Comparison of ENCODE assay signal across 28 mouse cellular contexts in genomic region chr19:41387262-41387661, GRCm38 (mm10).
"Had no signal": no experiment of that assay in that cellular context is flagged by ENCODE, and none has a peak within 500 bp of the region (broad histone marks: within the 10 kb centered on the region; RNA-seq: fewer than 3 reads in every experiment).

No protein-coding gene starts in this region.

- H3K9me3 ChIP-seq: embryonic facial prominence, embryonic 10.5 days; embryonic facial prominence, embryonic 12.5 days; embryonic facial prominence, embryonic 13.5 days; embryonic facial prominence, embryonic 15.5 days; forebrain, embryonic 10.5 days; forebrain, embryonic 12.5 days; forebrain, embryonic 13.5 days; forebrain, embryonic 15.5 days had no signal

- H3K4me3 ChIP-seq: embryonic facial prominence, embryonic 10.5 days; embryonic facial prominence, embryonic 12.5 days; embryonic facial prominence, embryonic 13.5 days; embryonic facial prominence, embryonic 15.5 days; erythroblast, embryonic 14.5 days; forebrain, embryonic 10.5 days; forebrain, embryonic 12.5 days; forebrain, embryonic 13.5 days; forebrain, embryonic 15.5 days; gastrocnemius, adult 2 months had no signal

- H3K9ac ChIP-seq: embryonic facial prominence, embryonic 12.5 days; embryonic facial prominence, embryonic 13.5 days; embryonic facial prominence, embryonic 15.5 days; forebrain, embryonic 12.5 days; forebrain, embryonic 13.5 days; forebrain, embryonic 15.5 days; forebrain, postnatal 0 days had no signal

- H3K27ac ChIP-seq: embryonic facial prominence, embryonic 10.5 days; embryonic facial prominence, embryonic 12.5 days; embryonic facial prominence, embryonic 13.5 days; embryonic facial prominence, embryonic 15.5 days; forebrain, embryonic 10.5 days; forebrain, embryonic 12.5 days; forebrain, embryonic 13.5 days; forebrain, embryonic 15.5 days; gastrocnemius, adult 2 months had no signal

- ATAC-seq: forebrain, embryonic 13.5 days; forebrain, embryonic 14.5 days; forebrain, embryonic 15.5 days; forebrain, embryonic 16.5 days; forebrain, postnatal 0 days had no signal

- H3K36me3 ChIP-seq: embryonic facial prominence, embryonic 10.5 days; embryonic facial prominence, embryonic 12.5 days; embryonic facial prominence, embryonic 13.5 days; embryonic facial prominence, embryonic 15.5 days; forebrain, embryonic 10.5 days; forebrain, embryonic 12.5 days; forebrain, embryonic 15.5 days had no signal

- DNase-seq: cerebellum, adult 18-20 months; cerebellum, adult 2 months; cerebellum, adult 8-10 months; cerebellum, adult 9-10 months; cerebellum, adult 9-11 months; cerebellum, postnatal 10 days; cerebellum, postnatal 14 days; cerebellum, postnatal 25 days; cerebellum, postnatal 36 days; embryo, embryonic 11 days; forebrain, postnatal 0 days; gastrocnemius, adult 2 months; gastrocnemius, postnatal 10 days; gastrocnemius, postnatal 14 days; gastrocnemius, postnatal 25 days; gastrocnemius, postnatal 36 days; heart, adult 18-20 months had no signal

- H3K4me2 ChIP-seq: embryonic facial prominence, embryonic 12.5 days; embryonic facial prominence, embryonic 13.5 days; embryonic facial prominence, embryonic 15.5 days; forebrain, embryonic 12.5 days; forebrain, embryonic 13.5 days; forebrain, embryonic 15.5 days had no signal
